Mouse (Mus musculus) bone marrow macrophage, adult 2 months (primary cell): ENCODE measurements around the gene Hsf4.

ENCODE experiments used
- CTCF ChIP-seq: IDR thresholded peaks from 2 replicates; pipeline ENCODE4 v1.5.1; 2012; ENCODE audit warnings: low read depth, mild to moderate bottlenecking, low read length, moderate library complexity
- POLR2A ChIP-seq: IDR thresholded peaks from 2 replicates; pipeline ENCODE4 v1.6.1; 2012; ENCODE audit warnings: mild to moderate bottlenecking, low read depth, low read length, borderline replicate concordance

DNA sequence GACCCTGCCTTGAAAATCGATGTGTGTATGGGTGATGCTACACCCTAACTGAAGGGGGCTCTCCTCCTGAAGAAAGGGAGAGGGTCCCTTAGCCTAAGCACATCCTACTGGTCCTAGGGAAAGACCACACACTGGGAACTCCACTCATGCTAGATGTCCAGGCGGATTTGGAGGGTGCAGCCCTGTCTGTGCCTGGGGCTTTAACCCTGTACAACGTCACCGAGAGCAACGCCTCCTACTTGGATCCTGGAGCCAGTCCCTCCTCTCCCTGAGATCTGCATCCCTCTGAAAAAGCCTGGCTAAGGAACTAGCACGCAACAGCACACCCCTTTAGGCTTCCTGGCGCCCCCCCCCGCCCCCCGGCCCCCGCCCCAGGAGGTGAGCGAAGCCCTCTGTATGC, 5.8 kb downstream of the Hsf4 start:
- TF ChIP-seq POLR2A = no peak
- no peak for TF ChIP-seq CTCF
